Mouse (Mus musculus) bone marrow macrophage, adult 2 months (primary cell): ENCODE data around the gene 1700016K19Rik.

ENCODE experiments used
- CTCF ChIP-seq: IDR thresholded peaks from 2 replicates; pipeline ENCODE4 v1.5.1; 2012; ENCODE audit warnings: low read depth, mild to moderate bottlenecking, low read length, moderate library complexity
- POLR2A ChIP-seq: IDR thresholded peaks from 2 replicates; pipeline ENCODE4 v1.6.1; 2012; ENCODE audit warnings: mild to moderate bottlenecking, low read depth, low read length, borderline replicate concordance

GRCm38 (mm10) chr11:75961782-75962181, 37.9 kb upstream of the 1700016K19Rik start:
- TF ChIP-seq CTCF (no peak), POLR2A (no peak)
